Mouse (Mus musculus): ENCODE measurements around the gene Gm13420. TPM values are rescaled to one million over a fixed set of nuclear protein-coding genes. Genes with fewer than 3 reads are reported as not detected.

Gm13420 gene
- polyA plus RNA-seq, 1 experiment = not detected

DNA sequence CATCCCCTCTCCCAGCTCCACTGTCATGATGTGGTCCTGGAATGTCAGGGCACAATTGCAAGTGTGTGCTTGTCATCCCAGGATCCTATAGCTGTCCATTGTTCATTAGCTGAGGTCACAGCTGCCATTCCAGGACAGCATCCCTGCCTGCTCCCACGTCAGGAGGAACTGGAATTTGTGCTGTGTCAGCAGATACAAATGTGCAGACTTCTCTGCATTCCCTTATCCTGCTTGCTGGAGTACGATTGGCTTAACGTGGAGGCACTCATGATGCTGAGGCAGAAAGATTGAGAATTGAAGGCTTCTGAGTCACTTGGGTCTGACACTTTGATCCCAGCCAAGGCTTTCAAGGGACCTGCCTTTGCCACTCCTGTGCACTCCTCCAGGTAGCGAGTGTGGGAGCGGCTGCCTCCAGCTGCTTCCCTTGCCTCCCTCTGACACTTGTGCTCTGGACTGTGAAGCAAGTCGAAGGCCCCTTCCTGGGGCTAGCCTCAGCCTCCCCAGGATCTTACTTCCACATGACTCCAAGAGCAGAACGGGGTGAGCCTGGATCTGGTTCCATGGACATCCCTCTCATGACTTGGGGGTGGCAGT lies 55.2 kb downstream of the Gm13420 start:
- TF ChIP-seq CTCF (IDR thresholded peaks at IDR 0.05; ENCODE audit: control insufficient read depth, insufficient read depth, insufficient read length) = no peak
- no peak for TF ChIP-seq FOSL1 (IDR thresholded peaks at IDR 0.05; ENCODE audit: insufficient read depth, low read length, poor library complexity, severe bottlenecking)
- no peak for TF ChIP-seq USF1 (IDR thresholded peaks at IDR 0.05; ENCODE audit: low read depth)
- no peak for TF ChIP-seq CEBPB (IDR thresholded peaks at IDR 0.05; ENCODE audit: low read depth)
- no peak for TF ChIP-seq MYOG (IDR thresholded peaks at IDR 0.05; ENCODE audit: control insufficient read depth, extremely low read depth, insufficient read length)
- TF ChIP-seq MYOD1 (IDR thresholded peaks at IDR 0.05; ENCODE audit: control insufficient read depth, insufficient read length, low read depth) = no peak
- no peak for TF ChIP-seq MAX (IDR thresholded peaks at IDR 0.05)
- no peaks in the 10 kb centered on the region for H3K27me3 ChIP-seq (ENCODE audit: control insufficient read depth, insufficient read depth, insufficient read length)
- H3ac ChIP-seq (ENCODE audit: control insufficient read depth, insufficient read length, low read depth) = no peak overlapping the region
- peaks cover 72% of the 10 kb centered on the region for H3K36me3 ChIP-seq (ENCODE audit: control insufficient read depth, insufficient read depth)
- H3K4me3 ChIP-seq (ENCODE audit: insufficient read depth, poor library complexity, severe bottlenecking) = no peak overlapping the region
- H3K79me3 ChIP-seq (ENCODE audit: low read depth) = no peaks in the 10 kb centered on the region
- H3K79me2 ChIP-seq (ENCODE audit: control insufficient read depth, insufficient read depth) = peaks cover 7% of the 10 kb centered on the region

Other genes starting within 250 kb of the Gm13420 start
- gene Rapgef1, start 132.0 kb downstream of the Gm13420 start, polyA plus RNA-seq (2012; fragmentation: generic; extraction: Trizol) = 48.9 TPM
- not detected for gene Gm13547, start 7.6 kb upstream of the Gm13420 start, polyA plus RNA-seq (2012; fragmentation: generic; extraction: Trizol)
- 21.2 TPM for gene Coq4, start 35.8 kb upstream of the Gm13420 start, polyA plus RNA-seq (2012; fragmentation: generic; extraction: Trizol)
- 55.0 TPM for gene Trub2, start 36.8 kb upstream of the Gm13420 start, polyA plus RNA-seq (2012; fragmentation: generic; extraction: Trizol)
- gene Slc27a4, start 50.9 kb upstream of the Gm13420 start, polyA plus RNA-seq (2012; fragmentation: generic; extraction: Trizol) = 19.7 TPM
- 67.1 TPM for gene Urm1, start 68.4 kb upstream of the Gm13420 start, polyA plus RNA-seq (2012; fragmentation: generic; extraction: Trizol)
- gene Cercam, start 117.5 kb upstream of the Gm13420 start, polyA plus RNA-seq (2012; fragmentation: generic; extraction: Trizol) = 3.3 TPM
- gene Odf2, start 137.5 kb upstream of the Gm13420 start, polyA plus RNA-seq (2012; fragmentation: generic; extraction: Trizol) = 31.3 TPM
- 30.2 TPM for gene Gle1, start 183.7 kb upstream of the Gm13420 start, polyA plus RNA-seq (2012; fragmentation: generic; extraction: Trizol)
- 93.4 TPM for gene Sptan1, start 213.9 kb upstream of the Gm13420 start, polyA plus RNA-seq (2012; fragmentation: generic; extraction: Trizol)